Mouse (Mus musculus) CH12.LX (cell line): ENCODE results near the gene Pfkl.

Experiments used
- CHD1 ChIP-seq: IDR thresholded peaks from 2 replicates; pipeline ENCODE4 v1.6.1; 2012; ENCODE audit warnings: low read depth, low read length, improper control_type of control experiment, inconsistent platforms
- CTCF ChIP-seq, 2 experiments: IDR thresholded peaks in 1 of 2; conservative IDR thresholded peaks in 1 of 2; 2 replicates each; pipeline ENCODE4 v1.5.1; 2011 to 2012; ENCODE audit warnings: low read depth in 2 of 2, low read length in 2 of 2, improper control_type of control experiment in 1 of 2, inconsistent platforms in 1 of 2, mild to moderate bottlenecking in 1 of 2, moderate library complexity in 1 of 2
- E2F4 ChIP-seq: IDR thresholded peaks from 2 replicates; pipeline ENCODE4 v1.6.1; 2011; ENCODE audit warnings: low read depth, low read length, improper control_type of control experiment; ENCODE audit not compliant: insufficient replicate concordance
- JUND ChIP-seq: conservative IDR thresholded peaks from 2 replicates; pipeline ENCODE4 v1.6.1; 2011; ENCODE audit warnings: low read depth, low read length, improper control_type of control experiment
- MAX ChIP-seq: IDR thresholded peaks from 2 replicates; pipeline ENCODE4 v1.6.1; 2011; ENCODE audit warnings: low read length, improper control_type of control experiment
- MAZ ChIP-seq: IDR thresholded peaks from 2 replicates; pipeline ENCODE4 v1.6.1; 2012; ENCODE audit warnings: low read depth, mild to moderate bottlenecking, inconsistent platforms, low read length, improper control_type of control experiment, moderate library complexity
- NELFE ChIP-seq: IDR thresholded peaks from 2 replicates; pipeline ENCODE4 v1.6.1; 2011; ENCODE audit warnings: low read depth, low read length, improper control_type of control experiment
- POLR2A ChIP-seq: IDR thresholded peaks from 2 replicates; pipeline ENCODE4 v1.6.1; 2011; ENCODE audit warnings: low read depth, mild to moderate bottlenecking, improper control_type of control experiment, low read length
- POLR2AphosphoS2 ChIP-seq: IDR thresholded peaks from 2 replicates; pipeline ENCODE4 v1.6.1; 2011; ENCODE audit warnings: low read depth, low read length, improper control_type of control experiment
- SMC3 ChIP-seq: IDR thresholded peaks from 2 replicates; pipeline ENCODE4 v1.6.1; 2011; ENCODE audit warnings: low read depth, low read length, improper control_type of control experiment
- ZC3H11A ChIP-seq: IDR thresholded peaks from 2 replicates; pipeline ENCODE4 v1.6.1; 2012; ENCODE audit warnings: low read depth, mild to moderate bottlenecking, inconsistent platforms, low read length, improper control_type of control experiment
- ZNF384 ChIP-seq: IDR thresholded peaks from 2 replicates; pipeline ENCODE4 v1.6.1; 2012; ENCODE audit warnings: low read depth, low read length, improper control_type of control experiment, inconsistent platforms

DNA sequence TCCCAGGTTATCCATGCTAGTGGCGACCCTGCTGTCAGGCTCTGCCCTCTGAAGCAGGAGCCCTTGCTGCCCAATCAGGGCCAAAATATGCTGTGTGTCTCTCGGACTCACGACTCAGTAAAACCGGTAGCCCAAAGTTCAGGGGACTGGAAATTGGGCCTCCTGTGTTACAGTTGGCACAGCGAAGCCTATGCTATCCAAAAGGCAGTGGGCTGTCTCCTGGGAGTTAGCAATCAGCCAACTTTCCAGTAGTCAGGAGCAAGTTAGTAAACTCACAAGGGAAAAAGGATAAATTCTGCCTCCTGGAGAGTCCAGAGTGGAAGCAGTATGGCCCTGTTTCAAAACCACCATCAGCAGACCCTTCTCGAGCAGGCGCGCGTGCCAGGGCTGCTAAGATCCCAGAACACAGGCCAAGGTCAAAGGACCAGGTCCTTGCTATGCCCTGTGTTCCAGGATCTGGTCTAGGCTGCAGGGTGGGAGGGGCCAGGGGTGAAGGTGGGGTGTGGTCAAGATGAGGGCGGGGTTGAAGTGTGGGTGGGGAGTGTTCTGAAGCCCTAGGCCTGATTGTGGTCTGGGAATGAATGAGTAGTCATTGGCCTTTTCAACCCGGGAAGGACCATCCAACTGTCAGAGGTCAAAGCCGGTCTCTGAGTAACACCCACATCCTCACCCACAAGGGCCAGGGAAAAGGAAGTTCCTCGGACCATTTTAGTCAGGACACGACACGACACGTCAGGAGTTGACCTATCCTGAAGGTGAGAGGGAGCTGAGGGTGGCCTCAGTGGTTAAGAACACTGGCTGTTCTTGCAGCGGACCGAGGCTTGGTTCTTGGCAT lies 3.0 kb upstream of the Pfkl start:
- TF ChIP-seq MAZ (no peak), SMC3 (no peak), NELFE (no peak), ZC3H11A (no peak), CTCF (conservative IDR thresholded peaks at IDR 0.05 in 1 of 2, IDR thresholded peaks at IDR 0.05 in 1 of 2; ENCODE audit: low read depth in 2 of 2, low read length in 2 of 2) (no peak), MAX (no peak), POLR2AphosphoS2 (no peak), ZNF384 (no peak), POLR2A (no peak), JUND (no peak), CHD1 (no peak), E2F4 (no peak)
